Mouse (Mus musculus): ENCODE data around the gene Sympk. TPM values are rescaled to one million over a fixed set of nuclear protein-coding genes. Genes with fewer than 3 reads are reported as not detected.

The Sympk gene
- polyA plus RNA-seq, 1 experiment from 2014 or later, result 10.4 TPM

- DNase-seq (ENCODE audit: low spot score), result no peak
- ATAC-seq, result no peak
- no peaks in the 10 kb centered on the region for H3K9me3 ChIP-seq (ENCODE audit: low read length)
- H3K27ac ChIP-seq (ENCODE audit: low read length), result 0 out of 2 replicates have a peak overlapping the region, but pooled peaks have one; percentile 27
- H3K4me1 ChIP-seq (ENCODE audit: insufficient read depth, low read depth, low read length), result peaks cover 21% of the 10 kb centered on the region
- no peak overlapping the region for H3K4me3 ChIP-seq (ENCODE audit: low read depth, low read length)
- TF ChIP-seq EP300 (IDR thresholded peaks at IDR 0.05), result no peak
- TF ChIP-seq CTCF (IDR thresholded peaks at IDR 0.05), result no peak
- H3K27me3 ChIP-seq (replicated peaks; ENCODE audit: insufficient read depth, low read length), result no peaks in the 10 kb centered on the region
- peaks cover 22% of the 10 kb centered on the region; the same call in 1 of the 2 replicates for H3K36me3 ChIP-seq (ENCODE audit: insufficient read depth, low read length)
- 87% methylated on average over 4 of the region's 4 CpGs for WGBS
- H3K9ac ChIP-seq (replicated peaks; ENCODE audit: low read depth), result no peak overlapping the region
- no peak overlapping the region for H3K4me2 ChIP-seq (replicated peaks; ENCODE audit: low read depth, low read length)
Observed at GRCm38 (mm10) chr7:19082171-19082570, 58.0 kb downstream of the Sympk start.

GRCm38 (mm10) chr7:19083096-19083495, 58.9 kb downstream of the Sympk start:
- ATAC-seq (peak; percentile 40), DNase-seq (ENCODE audit: low spot score) (peak; percentile 57)
- H3K27ac ChIP-seq (ENCODE audit: low read length), result peak overlapping the region; percentile 66; the same call in 1 of the 2 replicates
- TF ChIP-seq CTCF (IDR thresholded peaks at IDR 0.05) (no peak), EP300 (IDR thresholded peaks at IDR 0.05) (no peak)
- peaks cover 22% of the 10 kb centered on the region; the same call in 1 of the 2 replicates for H3K36me3 ChIP-seq (ENCODE audit: insufficient read depth, low read length)
- no peaks in the 10 kb centered on the region for H3K27me3 ChIP-seq (replicated peaks; ENCODE audit: insufficient read depth, low read length)
- no peak overlapping the region for H3K4me3 ChIP-seq (ENCODE audit: low read depth, low read length)
- no peaks in the 10 kb centered on the region for H3K9me3 ChIP-seq (ENCODE audit: low read length)
- peak overlapping the region; percentile 54; the same call in 1 of the 2 replicates for H3K4me2 ChIP-seq (replicated peaks; ENCODE audit: low read depth, low read length)
- no peak overlapping the region for H3K9ac ChIP-seq (replicated peaks; ENCODE audit: low read depth)
- 34% methylated on average over 6 of the region's 6 CpGs for WGBS
- peaks cover 19% of the 10 kb centered on the region for H3K4me1 ChIP-seq (ENCODE audit: insufficient read depth, low read depth, low read length)

GRCm38 (mm10) chr7:19083701-19084100, 59.5 kb downstream of the Sympk start, which contains the start of gene Dmpk:
Gene Dmpk, plus strand, starts transcription at chr7:19083849.
- peak; percentile 59 for ATAC-seq
- TF ChIP-seq EP300 (IDR thresholded peaks at IDR 0.05) (no peak), CTCF (IDR thresholded peaks at IDR 0.05) (0 out of 2 replicates have a peak, but pooled peaks have one; percentile 1)
- 33% methylated on average over 10 of the region's 10 CpGs for WGBS

GRCm38 (mm10) chr7:19084277-19084771, 60.1 kb downstream of the Sympk start:
- no peaks in the 10 kb centered on the region for H3K9me3 ChIP-seq (ENCODE audit: low read length)
- peak overlapping the region; percentile 26 for H3K9ac ChIP-seq (replicated peaks; ENCODE audit: low read depth)
- no peak for ATAC-seq
- peak overlapping the region; percentile 54 for H3K4me2 ChIP-seq (replicated peaks; ENCODE audit: low read depth, low read length)
- H3K27ac ChIP-seq (ENCODE audit: low read length), result peak overlapping the region; percentile 66; the same call in 1 of the 2 replicates
- H3K36me3 ChIP-seq (ENCODE audit: insufficient read depth, low read length), result peaks cover 22% of the 10 kb centered on the region; the same call in 1 of the 2 replicates
- H3K27me3 ChIP-seq (replicated peaks; ENCODE audit: insufficient read depth, low read length), result no peaks in the 10 kb centered on the region
- TF ChIP-seq CTCF (IDR thresholded peaks at IDR 0.05) (no peak), EP300 (IDR thresholded peaks at IDR 0.05) (no peak)
- peaks cover 19% of the 10 kb centered on the region for H3K4me1 ChIP-seq (ENCODE audit: insufficient read depth, low read depth, low read length)
- 50% methylated on average over 3 of the region's 6 CpGs for WGBS
- peak; percentile 39 for DNase-seq (ENCODE audit: low spot score)
- H3K4me3 ChIP-seq (ENCODE audit: low read depth, low read length), result peak overlapping the region; percentile 34

More at GRCm38 (mm10) chr7:19083701-19084100, 59.5 kb downstream of the Sympk start, which contains the start of gene Dmpk:
- peaks cover 19% of the 10 kb centered on the region for H3K4me1 ChIP-seq (ENCODE audit: insufficient read depth, low read depth, low read length)
- H3K9ac ChIP-seq (replicated peaks; ENCODE audit: low read depth), result peak within 1 kb of the TSS; percentile 26
- no peaks in the 10 kb centered on the region for H3K27me3 ChIP-seq (replicated peaks; ENCODE audit: insufficient read depth, low read length)
- H3K9me3 ChIP-seq (ENCODE audit: low read length), result no peaks in the 10 kb centered on the region
- H3K4me2 ChIP-seq (replicated peaks; ENCODE audit: low read depth, low read length), result peak within 1 kb of the TSS; percentile 54
- peak within 1 kb of the TSS; percentile 66; the same call in 1 of the 2 replicates for H3K27ac ChIP-seq (ENCODE audit: low read length)
- H3K36me3 ChIP-seq (ENCODE audit: insufficient read depth, low read length), result peaks cover 22% of the 10 kb centered on the region; the same call in 1 of the 2 replicates
- peak within 1 kb of the TSS; percentile 34 for H3K4me3 ChIP-seq (ENCODE audit: low read depth, low read length)
- DNase-seq (ENCODE audit: low spot score), result peak; percentile 59

DNA sequence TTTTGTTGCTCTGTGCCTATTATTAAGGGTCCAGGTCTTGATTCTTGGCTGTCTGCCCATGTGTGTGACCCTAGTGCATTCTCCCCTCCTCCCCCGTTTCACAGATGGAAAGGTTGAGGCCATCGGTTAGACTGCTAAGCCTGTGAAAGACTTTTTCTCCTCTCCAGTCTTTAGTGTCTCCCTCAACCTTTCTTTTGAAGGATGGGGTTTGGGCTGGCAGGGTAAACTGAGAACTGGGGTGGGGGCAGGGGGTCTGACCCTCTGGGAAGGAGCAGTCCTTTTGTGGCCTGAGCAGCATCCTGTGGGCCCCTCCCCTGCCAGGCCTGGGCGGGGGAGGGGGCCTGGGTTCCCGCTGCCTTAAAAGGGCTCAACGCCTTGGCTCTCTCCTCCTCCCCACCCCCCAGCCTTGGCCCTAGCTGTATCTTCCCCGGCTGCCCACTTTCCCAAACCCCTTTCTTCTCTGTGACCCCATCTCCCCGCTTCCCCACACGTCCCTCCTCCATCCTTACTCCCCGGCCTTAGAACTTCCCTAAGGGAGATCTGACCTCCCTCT, 60.8 kb downstream of the Sympk start:
- no peak for ATAC-seq
- H3K27ac ChIP-seq (ENCODE audit: low read length), result no peak overlapping the region
- H3K27me3 ChIP-seq (replicated peaks; ENCODE audit: insufficient read depth, low read length), result no peaks in the 10 kb centered on the region
- H3K4me3 ChIP-seq (ENCODE audit: low read depth, low read length), result peak overlapping the region; percentile 1; the same call in 1 of the 2 replicates
- peak overlapping the region; percentile 54 for H3K4me2 ChIP-seq (replicated peaks; ENCODE audit: low read depth, low read length)
- H3K9me3 ChIP-seq (ENCODE audit: low read length), result no peaks in the 10 kb centered on the region
- H3K9ac ChIP-seq (replicated peaks; ENCODE audit: low read depth), result no peak overlapping the region
- WGBS, result 25% methylated on average over 9 of the region's 9 CpGs
- H3K4me1 ChIP-seq (ENCODE audit: insufficient read depth, low read depth, low read length), result peaks cover 19% of the 10 kb centered on the region
- peaks cover 22% of the 10 kb centered on the region; the same call in 1 of the 2 replicates for H3K36me3 ChIP-seq (ENCODE audit: insufficient read depth, low read length)
- DNase-seq (ENCODE audit: low spot score), result no peak
- TF ChIP-seq EP300 (IDR thresholded peaks at IDR 0.05) (no peak), CTCF (IDR thresholded peaks at IDR 0.05) (no peak)

DNA sequence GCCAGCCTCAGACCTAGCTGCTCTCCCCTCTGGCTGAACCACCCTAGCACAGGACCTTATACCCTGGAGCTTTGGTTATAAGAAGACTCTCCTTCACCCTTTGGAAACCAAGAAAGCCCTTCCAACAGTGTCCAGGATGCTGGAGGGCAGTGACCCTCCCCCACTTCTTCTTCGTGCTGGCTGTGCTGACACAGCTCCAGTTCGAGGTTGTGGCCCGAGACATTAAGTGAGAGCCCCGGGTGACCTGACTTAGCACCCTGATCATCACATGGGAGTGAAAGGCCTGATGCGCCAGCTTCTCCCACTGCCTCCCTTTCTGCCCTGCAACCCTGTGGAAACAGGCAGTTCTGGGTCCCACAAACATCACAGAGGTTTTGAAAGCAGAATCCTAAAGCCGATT, 61.3 kb downstream of the Sympk start:
- Histone ChIP-seq H3K27ac (ENCODE audit: low read length) (no peak overlapping the region), H3K9ac (replicated peaks; ENCODE audit: low read depth) (no peak overlapping the region), H3K9me3 (ENCODE audit: low read length) (no peaks in the 10 kb centered on the region), H3K4me2 (replicated peaks; ENCODE audit: low read depth, low read length) (peak overlapping the region; percentile 54), H3K4me1 (ENCODE audit: insufficient read depth, low read depth, low read length) (peaks cover 19% of the 10 kb centered on the region), H3K36me3 (ENCODE audit: insufficient read depth, low read length) (peaks cover 17% of the 10 kb centered on the region; the same call in 1 of the 2 replicates), H3K4me3 (ENCODE audit: low read depth, low read length) (peak overlapping the region; percentile 1; the same call in 1 of the 2 replicates), H3K27me3 (replicated peaks; ENCODE audit: insufficient read depth, low read length) (no peaks in the 10 kb centered on the region)
- 10% methylated on average over 6 of the region's 6 CpGs for WGBS
- ATAC-seq, result no peak
- TF ChIP-seq CTCF (IDR thresholded peaks at IDR 0.05) (no peak), EP300 (IDR thresholded peaks at IDR 0.05) (no peak)
- no peak for DNase-seq (ENCODE audit: low spot score)

Measured in lung, postnatal 0 days (tissue).